ENCODE assay signal across 8 mouse cellular contexts in the genomic region with DNA sequence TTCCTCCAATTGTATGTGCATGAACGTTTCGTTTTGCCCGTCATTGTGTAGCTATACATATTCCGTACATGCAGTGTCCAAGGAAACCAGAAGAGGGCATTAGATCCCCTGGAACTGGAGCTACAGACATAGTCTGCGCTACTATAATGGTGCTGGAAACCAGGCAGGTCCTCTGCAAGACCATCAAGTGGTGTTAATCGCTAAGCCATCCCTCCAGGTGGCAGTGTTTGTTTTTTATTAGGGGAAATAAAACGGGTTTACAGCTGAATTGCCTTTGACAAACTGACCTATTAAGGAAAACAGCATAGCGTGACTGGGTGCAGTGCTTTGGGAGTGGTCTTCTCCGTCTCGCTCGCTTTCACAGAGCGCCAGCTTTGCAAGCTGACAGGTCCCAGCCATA. TPM values are rescaled to one million over a fixed set of nuclear protein-coding genes. Genes with fewer than 3 reads are reported as not detected.
A peak's percentile ranks its signal among the peaks of the same experiment; 100 is the strongest.
DNase-seq lines count a peak whose midpoint lies in the region; ATAC-seq lines count a peak whose summit lies in the region.

No protein-coding gene starts in this region.

- H3K9me3 ChIP-seq in heart, embryonic 13.5 days, result no peaks in the 10 kb centered on the region
- no peaks in the 10 kb centered on the region for H3K9me3 ChIP-seq in midbrain, embryonic 13.5 days

- WGBS in heart, embryonic 13.5 days, result 24% methylated on average over 12 of the region's 12 CpGs
- 35% methylated on average over 12 of the region's 12 CpGs for WGBS in midbrain, embryonic 13.5 days

- no peak overlapping the region for H3K9ac ChIP-seq in heart, embryonic 13.5 days
- H3K9ac ChIP-seq in midbrain, embryonic 13.5 days (replicated peaks), result no peak overlapping the region

- no peaks in the 10 kb centered on the region for H3K36me3 ChIP-seq in heart, embryonic 13.5 days
- H3K36me3 ChIP-seq in midbrain, embryonic 13.5 days, result no peaks in the 10 kb centered on the region

- ATAC-seq in heart, embryonic 13.5 days (ENCODE audit: extremely low read depth, insufficient number of reproducible peaks, low FRiP score, low TSS enrichment), result no peak
- ATAC-seq in midbrain, embryonic 13.5 days, result 0 out of 2 replicates have a peak, but pooled peaks have one; percentile 27

- no peaks in the 10 kb centered on the region for H3K27me3 ChIP-seq in heart, embryonic 13.5 days (replicated peaks)
- H3K27me3 ChIP-seq in midbrain, embryonic 13.5 days, result no peaks in the 10 kb centered on the region

- H3K4me2 ChIP-seq in heart, embryonic 13.5 days, result peak overlapping the region; percentile 39
- no peak overlapping the region for H3K4me2 ChIP-seq in midbrain, embryonic 13.5 days (replicated peaks)

- peak; percentile 56 to 59 for DNase-seq in cerebellum, postnatal 10 days
- DNase-seq in cerebellum, adult 11 months, result no peak
- peak; percentile 19 for DNase-seq in urinary bladder, postnatal 25 days (ENCODE audit: low spot score)
- DNase-seq in urinary bladder, postnatal 4 days (ENCODE audit: low spot score in 2 of 2), result no peak
- DNase-seq in kidney, postnatal 36 days, result peak; percentile 66 to 74
- no peak for DNase-seq in layer of hippocampus, postnatal 36 days

- peaks cover 31% of the 10 kb centered on the region for H3K4me1 ChIP-seq in heart, embryonic 13.5 days
- peaks cover 16% of the 10 kb centered on the region for H3K4me1 ChIP-seq in midbrain, embryonic 13.5 days (replicated peaks)

- H3K4me3 ChIP-seq in heart, embryonic 13.5 days, result peak overlapping the region; percentile 1; the same call in 1 of the 2 replicates
- H3K4me3 ChIP-seq in midbrain, embryonic 13.5 days (replicated peaks), result no peak overlapping the region

- peak overlapping the region; percentile 77 for H3K27ac ChIP-seq in heart, embryonic 13.5 days (replicated peaks)
- no peak overlapping the region for H3K27ac ChIP-seq in midbrain, embryonic 13.5 days

RNA-seq across cellular contexts. Expression of a gene that starts 9.7 kb away (rescaled TPM):
- 3.3 and 4.6 TPM in 2 replicates for polyA plus RNA-seq in heart, embryonic 13.5 days (2015; fragmentation: Nextera tagmentation; extraction: Ambion mirVana)
- polyA plus RNA-seq in midbrain, embryonic 13.5 days (2015; fragmentation: Nextera tagmentation; extraction: Ambion mirVana), result 2.3 and 3.0 TPM in 2 replicates
- total RNA-seq in layer of hippocampus, postnatal 36 days (2021), result 1 to 10 TPM; 3.1 to 4.9 TPM

RNA-seq across cellular contexts. Expression of a gene that starts 23.9 kb away (rescaled TPM):
- polyA plus RNA-seq in heart, embryonic 13.5 days (2015; fragmentation: Nextera tagmentation; extraction: Ambion mirVana), result 198 and 202 TPM in 2 replicates
- polyA plus RNA-seq in midbrain, embryonic 13.5 days (2015; fragmentation: Nextera tagmentation; extraction: Ambion mirVana), result 339 and 353 TPM in 2 replicates
- total RNA-seq in layer of hippocampus, postnatal 36 days (2021), result 100 to 1,000 TPM; 197 to 200 TPM

RNA-seq across cellular contexts. Expression of a gene that starts 24.1 kb away (rescaled TPM):
- 54.1 and 59.2 TPM in 2 replicates for polyA plus RNA-seq in heart, embryonic 13.5 days (2015; fragmentation: Nextera tagmentation; extraction: Ambion mirVana)
- polyA plus RNA-seq in midbrain, embryonic 13.5 days (2015; fragmentation: Nextera tagmentation; extraction: Ambion mirVana), result 12.9 and 17.0 TPM in 2 replicates
- total RNA-seq in layer of hippocampus, postnatal 36 days (2021), result 100 to 1,000 TPM; 116 to 122 TPM

RNA-seq across cellular contexts. Expression of a gene that starts 39.9 kb away (rescaled TPM):
- polyA plus RNA-seq in heart, embryonic 13.5 days (2015; fragmentation: Nextera tagmentation; extraction: Ambion mirVana), result not detected in 2 replicates
- polyA plus RNA-seq in midbrain, embryonic 13.5 days (2015; fragmentation: Nextera tagmentation; extraction: Ambion mirVana), result not detected in 2 replicates
- total RNA-seq in layer of hippocampus, postnatal 36 days (2021), result not detected

Comparison
In these comparisons a context has a peak if more than half of its experiments do, and no peak if none do; other contexts are left out.
1. DNase-seq: peak in cerebellum, postnatal 10 days (2 of 2), urinary bladder, postnatal 25 days (single experiment) and kidney, postnatal 36 days (2 of 2); none in cerebellum, adult 11 months (single experiment), urinary bladder, postnatal 4 days (0 of 2) and layer of hippocampus, postnatal 36 days (0 of 2).